24 mouse cellular contexts compared by ENCODE assay signal in the genomic region with DNA sequence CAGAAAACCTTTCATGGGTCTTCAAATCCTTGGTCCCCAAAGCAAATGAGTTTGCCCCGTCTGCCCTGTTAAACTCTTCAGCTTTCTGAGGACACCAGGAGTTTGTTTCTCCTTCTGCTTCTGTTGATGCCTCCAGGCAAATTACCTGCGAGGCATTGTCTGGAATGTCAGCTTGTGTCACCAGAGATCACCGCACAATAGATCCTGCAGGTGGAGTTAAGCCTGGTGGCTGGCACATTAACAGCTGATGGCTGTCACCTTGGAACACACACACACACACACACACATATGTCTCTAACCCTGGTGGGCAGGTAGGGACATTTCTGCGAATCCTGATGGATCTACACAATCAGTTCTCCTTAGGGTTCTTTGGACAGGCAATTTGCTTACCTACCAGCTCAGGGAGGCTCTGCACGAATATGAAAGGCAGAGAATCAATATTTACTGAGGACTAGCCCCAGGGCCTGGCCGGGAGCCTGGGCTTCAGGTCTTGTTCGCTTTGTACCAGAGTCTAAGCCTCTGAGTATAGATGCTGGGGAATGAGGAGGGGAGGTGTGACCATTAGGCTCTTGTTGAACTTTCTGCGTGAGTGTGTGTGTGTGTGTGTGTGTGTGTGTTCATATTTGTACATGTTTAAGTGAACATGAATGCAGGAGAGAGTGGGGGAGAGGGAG.
DNase-seq lines count a peak whose midpoint lies in the region; ATAC-seq and TF ChIP-seq lines count a peak whose summit lies in the region.
"Had no signal": no experiment of that assay in that cellular context is flagged by ENCODE, and none has a peak within 500 bp of the region (broad histone marks: within the 10 kb centered on the region; RNA-seq: fewer than 3 reads in every experiment).

No protein-coding gene starts in this region.

- H3K9ac ChIP-seq in midbrain, embryonic 11.5 days (ENCODE audit: low read length), result no peak overlapping the region
- no peak overlapping the region for H3K9ac ChIP-seq in lung, embryonic 14.5 days
- no peak overlapping the region for H3K9ac ChIP-seq in stomach, postnatal 0 days (ENCODE audit: low read length)
- H3K9ac ChIP-seq: heart, embryonic 15.5 days; hindbrain, embryonic 14.5 days; intestine, embryonic 15.5 days; limb, embryonic 12.5 days; liver, embryonic 15.5 days; neural tube, embryonic 13.5 days had no signal

- no peaks in the 10 kb centered on the region for H3K9me3 ChIP-seq in midbrain, embryonic 11.5 days (ENCODE audit: control insufficient read depth, low read length)
- H3K9me3 ChIP-seq in midbrain, embryonic 10.5 days (replicated peaks), result peaks cover 4% of the 10 kb centered on the region; the same call in 1 of the 2 replicates
- H3K9me3 ChIP-seq in lung, embryonic 14.5 days (ENCODE audit: low read depth, low read length), result no peaks in the 10 kb centered on the region
- H3K9me3 ChIP-seq in stomach, postnatal 0 days (ENCODE audit: control insufficient read depth, low read length), result no peaks in the 10 kb centered on the region
- H3K9me3 ChIP-seq: heart, embryonic 15.5 days; intestine, embryonic 15.5 days; limb, embryonic 12.5 days; liver, embryonic 15.5 days; neural tube, embryonic 13.5 days had no signal

- no peak for ATAC-seq in midbrain, embryonic 11.5 days (ENCODE audit: low FRiP score)
- peak; percentile 49 for ATAC-seq in lung, embryonic 14.5 days (ENCODE audit: insufficient read depth)
- ATAC-seq in stomach, postnatal 0 days (ENCODE audit: low FRiP score, low TSS enrichment), result peak; percentile 92
- ATAC-seq in inflammation-experienced regulatory T-cells, adult 6 months, result no peak
- ATAC-seq: forebrain, embryonic 14.5 days; intestine, embryonic 15.5 days; midbrain, embryonic 16.5 days had no signal

- WGBS in midbrain, embryonic 11.5 days, result 77% methylated on average over 8 of the region's 8 CpGs
- WGBS in midbrain, embryonic 10.5 days, result 82% methylated on average over 8 of the region's 8 CpGs
- WGBS in lung, embryonic 14.5 days, result 62% methylated on average over 8 of the region's 8 CpGs
- WGBS in stomach, postnatal 0 days, result 50% methylated on average over 8 of the region's 8 CpGs

- TF ChIP-seq EP300 in stomach, postnatal 0 days (optimal IDR thresholded peaks at IDR 0.05), result no peak

- peak; percentile 78 for DNase-seq in midbrain, embryonic 11.5 days (ENCODE audit: low spot score, missing footprints)
- no peak for DNase-seq in midbrain, embryonic 10.5 days (ENCODE audit: low spot score)
- DNase-seq in lung, embryonic 14.5 days, result peak; percentile 38
- peak; percentile 65 for DNase-seq in lung, postnatal 25 days (ENCODE audit: low spot score)
- peak; percentile 81 for DNase-seq in stomach, postnatal 0 days (ENCODE audit: low spot score)
- DNase-seq in adrenal gland, postnatal 14 days, result no peak
- DNase-seq: adrenal gland, postnatal 10 days; B cell, adult 2 months; cerebellum, adult 8-10 months; gastrocnemius, adult 2 months; heart, postnatal 4 days; kidney, postnatal 14 days; right cerebral cortex, postnatal 4 days had no signal

- H3K27me3 ChIP-seq in midbrain, embryonic 11.5 days (ENCODE audit: control insufficient read depth, insufficient read depth, low read length), result no peaks in the 10 kb centered on the region
- H3K27me3 ChIP-seq in midbrain, embryonic 10.5 days (ENCODE audit: low read depth, poor library complexity, severe bottlenecking), result peaks cover 23% of the 10 kb centered on the region; the same call in 1 of the 2 replicates
- no peaks in the 10 kb centered on the region for H3K27me3 ChIP-seq in lung, embryonic 14.5 days (ENCODE audit: insufficient read depth, low read length)
- H3K27me3 ChIP-seq in stomach, postnatal 0 days (ENCODE audit: control insufficient read depth, insufficient read depth, low read length), result no peaks in the 10 kb centered on the region
- H3K27me3 ChIP-seq: CH12.LX; heart, embryonic 15.5 days; intestine, embryonic 15.5 days; limb, embryonic 12.5 days; liver, embryonic 15.5 days; neural tube, embryonic 13.5 days had no signal

- H3K36me3 ChIP-seq in midbrain, embryonic 11.5 days (ENCODE audit: control insufficient read depth, insufficient read depth, low read length), result no peaks in the 10 kb centered on the region
- no peaks in the 10 kb centered on the region for H3K36me3 ChIP-seq in midbrain, embryonic 10.5 days
- no peaks in the 10 kb centered on the region for H3K36me3 ChIP-seq in lung, embryonic 14.5 days (ENCODE audit: insufficient read depth)
- H3K36me3 ChIP-seq in stomach, postnatal 0 days (ENCODE audit: control insufficient read depth, insufficient read depth, low read length), result no peaks in the 10 kb centered on the region
- H3K36me3 ChIP-seq: heart, embryonic 15.5 days; intestine, embryonic 15.5 days; limb, embryonic 12.5 days; liver, embryonic 15.5 days; neural tube, embryonic 13.5 days had no signal

- H3K4me3 ChIP-seq in midbrain, embryonic 11.5 days (ENCODE audit: low read depth, low read length), result no peak overlapping the region
- H3K4me3 ChIP-seq in midbrain, embryonic 10.5 days, result no peak overlapping the region
- no peak overlapping the region for H3K4me3 ChIP-seq in lung, embryonic 14.5 days (ENCODE audit: low read depth, low read length)
- no peak overlapping the region for H3K4me3 ChIP-seq in stomach, postnatal 0 days (ENCODE audit: low read depth, low read length)
- H3K4me3 ChIP-seq: gastrocnemius, adult 2 months; heart, embryonic 15.5 days; intestine, embryonic 15.5 days; limb, embryonic 12.5 days; liver, embryonic 15.5 days; myocyte; neural tube, embryonic 13.5 days had no signal

- no peak overlapping the region for H3K4me2 ChIP-seq in midbrain, embryonic 11.5 days
- H3K4me2 ChIP-seq in lung, embryonic 14.5 days, result no peak overlapping the region
- no peak overlapping the region for H3K4me2 ChIP-seq in stomach, postnatal 0 days (replicated peaks; ENCODE audit: low read depth)
- H3K4me2 ChIP-seq: heart, embryonic 15.5 days; hindbrain, embryonic 14.5 days; intestine, embryonic 15.5 days; limb, embryonic 12.5 days; liver, embryonic 15.5 days; neural tube, embryonic 13.5 days had no signal

- TF ChIP-seq CTCF in lung, embryonic 14.5 days (IDR thresholded peaks at IDR 0.05; ENCODE audit: low read depth), result no peak
- TF ChIP-seq CTCF in stomach, postnatal 0 days (IDR thresholded peaks at IDR 0.05; ENCODE audit: low read depth), result 0 out of 2 replicates have a peak, but pooled peaks have one; percentile 18

- no peak overlapping the region; the same call in 1 of the 2 replicates for H3K27ac ChIP-seq in midbrain, embryonic 11.5 days (ENCODE audit: low read depth, low read length)
- no peak overlapping the region for H3K27ac ChIP-seq in midbrain, embryonic 10.5 days (replicated peaks)
- H3K27ac ChIP-seq in lung, embryonic 14.5 days (ENCODE audit: low read depth), result no peak overlapping the region
- peak overlapping the region; percentile 53 for H3K27ac ChIP-seq in stomach, postnatal 0 days (replicated peaks)
- H3K27ac ChIP-seq: gastrocnemius, adult 2 months; heart, embryonic 15.5 days; hindbrain, embryonic 14.5 days; intestine, embryonic 15.5 days; limb, embryonic 12.5 days; liver, embryonic 15.5 days; neural tube, embryonic 13.5 days had no signal

- no peaks in the 10 kb centered on the region for H3K4me1 ChIP-seq in midbrain, embryonic 11.5 days (ENCODE audit: control insufficient read depth, insufficient read depth, low read length)
- H3K4me1 ChIP-seq in midbrain, embryonic 10.5 days, result no peaks in the 10 kb centered on the region
- H3K4me1 ChIP-seq in lung, embryonic 14.5 days (ENCODE audit: insufficient read depth), result no peaks in the 10 kb centered on the region
- H3K4me1 ChIP-seq in stomach, postnatal 0 days (replicated peaks; ENCODE audit: control insufficient read depth, insufficient read depth), result no peaks in the 10 kb centered on the region
- H3K4me1 ChIP-seq: heart, embryonic 15.5 days; intestine, embryonic 15.5 days; limb, embryonic 12.5 days; liver, embryonic 15.5 days; neural tube, embryonic 13.5 days had no signal

Comparison
In these comparisons a context has a peak if more than half of its experiments do, and no peak if none do; other contexts are left out.
1. DNase-seq: peak in midbrain, embryonic 11.5 days (single experiment), lung, embryonic 14.5 days (single experiment), lung, postnatal 25 days (single experiment) and stomach, postnatal 0 days (single experiment); none in midbrain, embryonic 10.5 days (single experiment) and adrenal gland, postnatal 14 days (single experiment).
2. ATAC-seq: peak in lung, embryonic 14.5 days (single experiment) and stomach, postnatal 0 days (single experiment); none in midbrain, embryonic 11.5 days (single experiment) and inflammation-experienced regulatory T-cells, adult 6 months (single experiment).